ENCODE assay signal across 7 mouse cellular contexts in the genomic region with DNA sequence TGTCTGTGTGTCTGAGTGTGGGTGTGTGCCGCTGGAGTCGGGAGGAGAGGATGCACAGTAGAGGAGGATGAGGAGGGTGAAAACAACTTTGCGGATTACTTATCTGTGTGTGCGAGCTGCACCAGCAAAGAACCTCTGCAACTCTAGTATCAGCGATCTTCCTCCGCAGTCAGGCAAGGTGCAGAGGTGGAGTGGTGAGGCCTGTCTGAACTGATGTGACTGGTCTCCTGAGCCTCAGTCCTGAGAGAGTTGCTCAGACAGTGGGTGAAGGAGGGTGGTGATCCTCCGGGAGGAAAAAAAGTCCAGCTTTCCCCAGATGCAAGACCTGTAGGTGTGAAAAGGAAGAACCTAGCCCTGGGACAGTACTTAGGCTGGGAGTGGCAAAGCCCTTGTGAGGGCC. TPM values are rescaled to one million over a fixed set of nuclear protein-coding genes. Genes with fewer than 3 reads are reported as not detected.
A peak's percentile ranks its signal among the peaks of the same experiment; 100 is the strongest.
DNase-seq lines count a peak whose midpoint lies in the region; ATAC-seq and TF ChIP-seq lines count a peak whose summit lies in the region.

No protein-coding gene starts in this region.

- no peak for DNase-seq in liver, postnatal 0 days
- no peak for DNase-seq in thymus, postnatal 0 days (ENCODE audit: low spot score)
- DNase-seq in cerebellum, adult 8-10 months = no peak

- peaks cover 15% of the 10 kb centered on the region for H3K36me3 ChIP-seq in C2C12 (ENCODE audit: control insufficient read depth, insufficient read depth)
- no peaks in the 10 kb centered on the region for H3K36me3 ChIP-seq in ES-Bruce4 (ENCODE audit: control insufficient read depth, insufficient read depth, low read length, poor library complexity, severe bottlenecking)
- H3K36me3 ChIP-seq in heart, embryonic 15.5 days = no peaks in the 10 kb centered on the region
- H3K36me3 ChIP-seq in liver, postnatal 0 days (replicated peaks; ENCODE audit: insufficient read depth, low read length) = no peaks in the 10 kb centered on the region

- peaks cover 45% of the 10 kb centered on the region for H3K79me3 ChIP-seq in C2C12 (ENCODE audit: low read depth)

- TF ChIP-seq EP300 in ES-Bruce4 (IDR thresholded peaks at IDR 0.05; ENCODE audit: insufficient read depth, low read depth, low read length) = no peak
- no peak for TF ChIP-seq EP300 in liver, postnatal 0 days (IDR thresholded peaks at IDR 0.05; ENCODE audit: low read depth)

- no peak overlapping the region for H3K9ac ChIP-seq in ES-Bruce4 (ENCODE audit: low read depth, poor library complexity, severe bottlenecking)
- peak overlapping the region; percentile 1; the same call in 1 of the 2 replicates for H3K9ac ChIP-seq in heart, embryonic 15.5 days
- no peak overlapping the region for H3K9ac ChIP-seq in liver, postnatal 0 days (replicated peaks)

- H3K27me3 ChIP-seq in C2C12 (ENCODE audit: control insufficient read depth, insufficient read depth, insufficient read length) (no peaks in the 10 kb centered on the region), ES-Bruce4 (ENCODE audit: control insufficient read depth, insufficient read depth, low read length, poor library complexity, severe bottlenecking) (no peaks in the 10 kb centered on the region)
- H3K27me3 ChIP-seq in heart, embryonic 15.5 days = peaks cover 44% of the 10 kb centered on the region
- H3K27me3 ChIP-seq in liver, postnatal 0 days (ENCODE audit: insufficient read depth, low read length) = peaks cover 12% of the 10 kb centered on the region

- no peak for TF ChIP-seq POLR2A in ES-Bruce4 (IDR thresholded peaks at IDR 0.05; ENCODE audit: insufficient read depth, low read length)

- H3K4me1 ChIP-seq in ES-Bruce4 (ENCODE audit: control insufficient read depth, insufficient read depth, low read length) = no peaks in the 10 kb centered on the region
- peaks cover 22% of the 10 kb centered on the region for H3K4me1 ChIP-seq in heart, embryonic 15.5 days (replicated peaks)
- no peaks in the 10 kb centered on the region; the same call in 1 of the 2 replicates for H3K4me1 ChIP-seq in liver, postnatal 0 days (ENCODE audit: insufficient read depth)

- H3K4me2 ChIP-seq in heart, embryonic 15.5 days = peak overlapping the region; percentile 80
- peak overlapping the region; percentile 57 for H3K4me2 ChIP-seq in liver, postnatal 0 days (ENCODE audit: low read depth, low read length)

- ATAC-seq in heart, embryonic 15.5 days (replicated peaks; ENCODE audit: insufficient number of reproducible peaks, insufficient read depth, low FRiP score, low read depth) = no peak
- no peak for ATAC-seq in liver, postnatal 0 days
- ATAC-seq in cerebellum, adult (ENCODE audit: insufficient number of reproducible peaks, low FRiP score, low TSS enrichment) = no peak

- TF ChIP-seq CTCF in C2C12 (IDR thresholded peaks at IDR 0.05; ENCODE audit: control insufficient read depth, insufficient read depth, insufficient read length) (no peak), ES-Bruce4 (IDR thresholded peaks at IDR 0.05; ENCODE audit: low read depth, low read length) (no peak)
- no peak for TF ChIP-seq CTCF in liver, postnatal 0 days (IDR thresholded peaks at IDR 0.05; ENCODE audit: low read depth)

- 1% methylated on average over 7 of the region's 7 CpGs for WGBS in heart, embryonic 15.5 days
- WGBS in liver, postnatal 0 days (ENCODE audit: insufficient replicate concordance) = 2% methylated on average over 7 of the region's 7 CpGs

- peaks cover 53% of the 10 kb centered on the region for H3K79me2 ChIP-seq in C2C12 (ENCODE audit: control insufficient read depth, insufficient read depth)

- peak overlapping the region; percentile 88 for H3ac ChIP-seq in C2C12 (ENCODE audit: control insufficient read depth, insufficient read length, low read depth)

- no peak overlapping the region for H3K27ac ChIP-seq in ES-Bruce4 (ENCODE audit: insufficient read depth, low read length)
- H3K27ac ChIP-seq in heart, embryonic 15.5 days = no peak overlapping the region
- H3K27ac ChIP-seq in liver, postnatal 0 days (ENCODE audit: low read depth) = no peak overlapping the region

- no peaks in the 10 kb centered on the region for H3K9me3 ChIP-seq in ES-Bruce4 (replicated peaks; ENCODE audit: control insufficient read depth, insufficient read depth, low read length, poor library complexity, severe bottlenecking)
- H3K9me3 ChIP-seq in heart, embryonic 15.5 days (replicated peaks) = no peaks in the 10 kb centered on the region
- H3K9me3 ChIP-seq in liver, postnatal 0 days (ENCODE audit: low read length) = no peaks in the 10 kb centered on the region

- H3K4me3 ChIP-seq in C2C12 (ENCODE audit: insufficient read depth, poor library complexity, severe bottlenecking) (peak overlapping the region; percentile 81), ES-Bruce4 (ENCODE audit: low read depth, low read length) (peak overlapping the region; percentile 50)
- peak overlapping the region; percentile 46 for H3K4me3 ChIP-seq in heart, embryonic 15.5 days
- peak overlapping the region; percentile 26 for H3K4me3 ChIP-seq in liver, postnatal 0 days (ENCODE audit: low read depth, low read length)

TF ChIP-seq in C2C12, 6 proteins besides CTCF, POLR2A, EP300 and RAD21:
- no peak for TF ChIP-seq FOSL1 (IDR thresholded peaks at IDR 0.05; ENCODE audit: insufficient read depth, low read length, poor library complexity, severe bottlenecking)
- no peak for TF ChIP-seq MAX (IDR thresholded peaks at IDR 0.05)
- TF ChIP-seq CEBPB (IDR thresholded peaks at IDR 0.05; ENCODE audit: low read depth) = no peak
- no peak for TF ChIP-seq MYOG (IDR thresholded peaks at IDR 0.05; ENCODE audit: control insufficient read depth, extremely low read depth, insufficient read length)
- no peak for TF ChIP-seq USF1 (IDR thresholded peaks at IDR 0.05; ENCODE audit: low read depth)
- no peak for TF ChIP-seq MYOD1 (IDR thresholded peaks at IDR 0.05; ENCODE audit: control insufficient read depth, insufficient read length, low read depth)

RNA-seq across cellular contexts. Expression of a gene that starts 0.4 kb away (rescaled TPM):
- polyA plus RNA-seq in C2C12 (2012; fragmentation: generic; extraction: Trizol) (17.0 TPM), ES-Bruce4 (2011; ENCODE audit: insufficient read depth, insufficient read length, low read depth, missing spikeins) (10.9 and 11.3 TPM in 2 replicates)
- 6.1 and 6.5 TPM in 2 replicates for polyA plus RNA-seq in heart, embryonic 15.5 days (2015; fragmentation: Nextera tagmentation; extraction: Ambion mirVana)
- polyA plus RNA-seq in liver, postnatal 0 days (2015; fragmentation: Nextera tagmentation; extraction: Ambion mirVana) = 0.67 and 0.72 TPM in 2 replicates
- 0.59 and 0.60 TPM in 2 replicates for polyA plus RNA-seq in thymus, postnatal 0 days (2015; fragmentation: Nextera tagmentation; extraction: Ambion mirVana)

Comparison
In these comparisons a context has a peak if more than half of its experiments do, and no peak if none do; other contexts are left out.
1. H3K4me3 ChIP-seq: peak in every context shown above with its lines; median percentile 81 in C2C12; 50 in ES-Bruce4; 46 in heart, embryonic 15.5 days; 26 in liver, postnatal 0 days.